Mouse (Mus musculus): ENCODE data around the gene Crnkl1. TPM values are rescaled to one million over a fixed set of nuclear protein-coding genes. Genes with fewer than 3 reads are reported as not detected.

Gene Crnkl1
- total RNA-seq (2021) = 10 to 100 TPM; 19.1 to 23.3 TPM

DNA sequence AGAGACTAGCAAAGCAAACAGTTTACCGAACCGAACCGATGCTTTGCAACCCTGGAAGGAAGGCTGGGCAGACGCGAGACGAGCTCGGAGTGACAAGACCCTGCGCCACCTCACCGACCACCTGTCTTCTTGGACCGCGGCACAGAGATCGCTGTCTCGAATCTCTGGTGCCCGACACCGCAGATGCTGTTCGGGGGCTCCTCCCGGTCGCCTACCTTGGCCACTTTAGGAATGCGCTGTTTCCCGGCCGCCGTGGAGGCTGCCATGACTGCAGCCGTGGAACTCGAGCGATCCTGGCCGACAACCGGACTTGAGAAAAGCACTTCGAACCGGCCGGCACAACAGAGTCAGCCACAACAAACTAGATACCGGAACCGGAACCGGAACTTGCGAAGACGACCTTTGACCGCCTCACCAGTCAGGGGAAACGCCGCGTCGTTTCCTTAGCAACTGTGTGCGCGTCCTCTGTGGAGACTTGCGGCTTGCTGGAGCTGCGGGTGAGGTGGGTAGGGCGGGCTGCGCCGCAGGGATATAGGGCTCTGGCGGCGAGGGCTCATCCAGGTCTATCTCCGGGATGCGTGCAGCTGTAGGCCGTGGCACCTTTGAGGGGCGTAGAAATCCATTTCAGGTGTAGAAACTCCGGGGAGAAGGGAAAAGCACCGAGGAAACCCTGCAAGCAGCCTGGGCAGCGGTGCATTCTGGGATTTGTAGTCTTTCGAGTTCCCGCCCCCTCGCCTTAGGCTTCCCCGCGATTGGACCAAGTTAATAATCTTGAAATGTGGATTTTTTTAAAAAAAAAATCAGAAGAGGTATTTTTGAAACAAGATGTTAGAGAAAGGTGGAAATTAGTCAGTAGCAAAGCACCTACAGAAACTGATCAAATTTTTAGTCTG lies at the start of gene Crnkl1, which contains the start of gene Cfap61:
Crnkl1 (minus strand) TSS at position 676 of the 893 bp plus-strand sequence.
Cfap61 (plus strand) TSS at position 446 of the 893 bp plus-strand sequence.
- intact Hi-C loops (cut with DNase I) = no loop called here
- DNase-seq (ENCODE audit: low spot score in 2 of 2) = peak; percentile 94 to 96

DNA sequence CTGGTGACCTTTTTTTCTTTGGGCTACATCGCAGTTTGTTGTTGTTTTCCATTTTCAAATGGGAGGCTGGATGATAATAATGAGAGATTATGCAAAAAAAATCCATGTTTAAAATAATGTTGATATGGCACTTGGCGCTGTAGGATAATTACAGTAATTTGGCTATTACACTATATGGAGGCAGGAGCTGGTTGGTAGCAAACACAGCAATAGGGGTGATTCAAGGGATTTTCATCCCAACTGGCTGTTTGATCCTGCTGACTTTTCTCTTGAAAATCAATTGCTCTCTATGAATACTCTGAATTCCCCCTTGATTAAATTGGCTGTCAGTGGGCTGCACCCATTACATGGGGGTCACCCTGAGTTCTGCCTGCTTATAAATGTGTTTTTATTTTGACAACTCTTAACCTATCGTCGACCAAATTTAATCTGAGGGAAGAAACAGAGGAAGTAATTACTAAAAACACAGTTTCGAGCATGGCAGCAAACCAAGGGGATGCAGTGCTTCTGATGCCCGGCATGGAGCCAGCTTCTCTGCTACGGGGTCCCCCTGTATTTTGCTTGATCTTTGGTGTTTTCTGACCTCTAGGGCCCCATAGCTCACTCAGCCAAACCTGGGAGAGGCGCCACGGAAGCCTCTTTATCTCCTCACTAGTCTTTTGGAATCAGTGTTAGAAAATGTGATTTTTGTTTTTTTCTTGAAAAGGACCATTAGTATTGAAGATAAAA lies 47.7 kb upstream of the Crnkl1 start:
- intact Hi-C loops (cut with DNase I) = no loop called here
- no peak for DNase-seq (ENCODE audit: low spot score in 2 of 2)

DNA sequence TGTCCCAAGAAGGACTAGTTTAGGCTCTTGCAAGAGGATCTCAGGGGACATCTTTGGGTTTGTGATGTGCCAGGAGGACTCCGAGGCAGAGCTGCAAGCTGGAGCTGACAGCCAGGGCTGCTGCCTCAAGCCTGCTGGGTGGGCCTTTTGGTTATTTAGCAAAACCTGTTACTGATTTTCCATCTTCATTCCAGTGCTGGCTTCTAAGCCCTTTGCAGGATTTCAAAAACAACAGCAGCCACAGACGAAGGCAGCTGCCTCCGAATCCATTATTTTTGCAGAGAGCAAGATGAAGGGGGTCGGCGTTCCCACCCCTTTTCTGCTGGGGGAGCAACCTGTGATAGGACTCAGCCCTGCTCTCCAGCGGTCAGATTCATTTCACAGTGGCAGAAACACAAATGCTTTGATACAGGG lies 46.9 kb upstream of the Crnkl1 start:
- DNase-seq (ENCODE audit: low spot score in 2 of 2) = no peak
- intact Hi-C loops (cut with DNase I) = no loop called here

DNA sequence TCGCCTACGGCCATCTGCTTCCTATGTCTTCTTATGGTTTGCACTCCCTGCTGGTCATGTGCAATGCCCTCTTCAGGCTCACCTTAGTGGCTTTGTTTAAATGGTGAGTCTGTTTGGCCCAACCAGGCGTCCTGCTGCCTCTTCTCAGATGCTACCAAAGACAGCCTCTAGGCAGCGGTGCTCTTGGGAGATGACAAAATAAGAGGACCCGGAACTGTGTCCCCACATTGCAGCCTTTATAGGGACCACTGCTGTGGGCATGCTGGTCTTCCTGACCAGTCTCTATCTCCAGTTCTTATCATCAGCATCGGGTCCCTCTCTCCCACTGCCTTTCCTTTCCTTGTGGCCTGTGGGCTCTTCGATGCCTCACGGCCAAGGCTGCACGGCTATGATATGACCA lies 46.1 kb upstream of the Crnkl1 start:
- intact Hi-C loops (cut with DNase I) = no loop called here
- no peak for DNase-seq (ENCODE audit: low spot score in 2 of 2)

DNA sequence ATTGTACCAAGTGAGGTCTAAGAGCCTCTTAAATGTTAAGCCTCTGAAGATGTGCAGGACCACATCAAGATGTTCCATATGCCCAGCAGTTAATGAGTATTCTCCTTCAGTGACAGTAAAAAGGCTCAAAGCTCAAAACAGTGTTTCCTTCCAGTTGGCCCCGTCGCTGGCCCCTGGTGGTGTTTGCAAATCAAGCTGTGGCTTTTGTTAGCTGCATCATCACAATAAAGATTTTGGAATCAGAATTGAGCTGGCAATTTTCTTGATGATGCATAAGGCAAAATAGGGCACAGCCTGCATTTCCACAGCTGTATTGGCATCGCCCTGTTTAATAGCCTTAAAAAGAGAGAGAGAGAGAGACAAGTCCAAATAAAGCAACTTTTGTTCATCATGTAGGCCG lies 44.8 kb upstream of the Crnkl1 start:
- intact Hi-C loops (cut with DNase I) = no loop called here
- DNase-seq (ENCODE audit: low spot score in 2 of 2) = no peak

DNA sequence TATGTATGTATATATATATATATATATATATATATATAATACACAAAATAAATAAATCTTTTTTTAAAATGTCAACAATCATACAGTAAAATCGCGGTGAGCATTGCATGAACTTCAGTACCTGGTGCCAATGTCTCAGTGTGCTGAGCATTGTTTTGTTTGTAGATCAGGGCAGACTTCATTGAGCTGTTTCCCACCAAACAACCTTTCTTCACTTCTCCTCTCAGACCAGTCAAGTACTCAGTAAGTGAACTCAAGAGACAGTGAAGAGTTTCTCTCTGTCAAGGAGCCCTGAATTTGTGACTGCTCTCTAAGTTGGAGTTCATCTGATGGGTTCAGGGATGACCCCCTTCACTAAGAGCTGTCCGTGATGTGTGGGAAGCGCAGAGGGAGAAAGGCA lies 37.8 kb upstream of the Crnkl1 start:
- intact Hi-C loops (cut with DNase I) = no loop called here
- no peak for DNase-seq (ENCODE audit: low spot score in 2 of 2)

DNA sequence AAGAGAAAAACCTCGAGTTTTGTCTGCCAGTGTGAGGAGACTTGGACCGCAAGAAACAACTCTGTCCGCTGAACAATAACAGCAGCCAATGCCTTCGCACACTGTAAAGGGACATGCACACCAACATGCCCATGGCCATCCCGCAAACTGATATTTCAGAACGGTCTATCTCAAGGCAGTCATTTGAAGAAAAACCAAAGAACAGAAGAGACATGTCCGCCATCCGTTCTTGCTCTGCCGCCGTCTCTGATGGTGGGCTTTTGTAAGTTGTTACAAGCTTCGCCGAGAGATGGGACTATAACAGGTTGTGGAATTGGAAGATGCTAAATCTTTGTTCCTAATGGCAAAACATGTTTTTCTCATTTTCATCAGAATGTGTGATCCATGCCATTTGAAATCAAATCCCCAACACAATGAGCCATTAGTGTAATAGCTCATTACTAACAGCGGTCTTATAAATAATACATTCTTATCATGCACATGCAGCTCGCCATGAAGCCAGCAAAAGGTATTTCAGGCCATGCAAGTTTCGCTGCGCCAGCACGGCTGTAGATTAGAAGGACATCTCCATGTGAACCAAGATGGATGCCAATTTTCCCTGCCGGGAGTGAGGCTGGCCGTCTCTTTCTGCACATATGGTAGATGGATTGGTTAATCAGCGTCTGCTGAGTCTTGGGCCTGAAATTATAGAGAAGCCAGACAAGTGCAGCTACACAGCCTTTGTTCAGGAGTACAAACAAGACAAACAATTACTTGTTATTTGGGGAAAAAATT lies 36.6 kb upstream of the Crnkl1 start:
- intact Hi-C loops (cut with DNase I) = no loop called here
- DNase-seq (ENCODE audit: low spot score in 2 of 2) = no peak

DNA sequence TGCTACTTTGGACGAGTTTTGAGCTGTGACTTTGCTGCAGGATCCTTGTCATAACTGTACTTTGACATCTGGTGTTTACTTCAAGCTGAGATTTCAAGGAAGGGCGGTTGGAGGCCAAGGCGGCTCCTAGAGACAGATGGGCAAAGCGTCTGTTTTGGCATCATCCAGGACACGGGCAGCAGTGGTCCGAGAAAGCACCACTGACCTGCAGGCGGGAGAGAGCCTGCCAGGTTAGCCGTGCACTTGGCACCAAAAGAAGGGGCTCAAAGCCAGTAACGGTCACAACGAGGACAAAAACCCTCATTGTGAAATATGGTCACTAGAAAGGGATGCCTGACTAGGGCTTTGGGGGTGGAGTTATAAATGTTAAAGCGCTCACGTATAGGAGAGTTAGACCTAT lies 35.9 kb upstream of the Crnkl1 start:
- no peak for DNase-seq (ENCODE audit: low spot score in 2 of 2)
- intact Hi-C loops (cut with DNase I) = no loop called here

DNA sequence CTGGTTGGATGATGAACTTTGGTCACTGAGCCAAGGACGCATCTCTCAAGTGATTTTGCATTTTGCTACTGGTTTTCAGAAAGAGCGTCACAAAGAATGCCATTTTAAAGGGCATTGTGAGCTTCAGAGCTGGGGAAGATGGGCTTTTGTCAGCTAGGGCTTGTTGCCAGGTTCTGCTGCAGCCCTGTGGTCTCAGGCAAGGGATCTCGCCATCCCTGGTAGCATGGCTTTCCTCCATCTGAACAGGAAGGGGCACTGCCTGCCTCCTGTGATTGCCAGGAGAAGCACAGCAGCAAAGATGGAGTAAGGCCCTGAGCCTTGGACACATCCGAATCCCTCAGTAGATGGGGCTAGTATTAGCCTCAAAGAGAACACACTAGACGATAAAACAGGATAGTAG lies 27.0 kb upstream of the Crnkl1 start:
- intact Hi-C loops (cut with DNase I) = no loop called here
- no peak for DNase-seq (ENCODE audit: low spot score in 2 of 2)

DNA sequence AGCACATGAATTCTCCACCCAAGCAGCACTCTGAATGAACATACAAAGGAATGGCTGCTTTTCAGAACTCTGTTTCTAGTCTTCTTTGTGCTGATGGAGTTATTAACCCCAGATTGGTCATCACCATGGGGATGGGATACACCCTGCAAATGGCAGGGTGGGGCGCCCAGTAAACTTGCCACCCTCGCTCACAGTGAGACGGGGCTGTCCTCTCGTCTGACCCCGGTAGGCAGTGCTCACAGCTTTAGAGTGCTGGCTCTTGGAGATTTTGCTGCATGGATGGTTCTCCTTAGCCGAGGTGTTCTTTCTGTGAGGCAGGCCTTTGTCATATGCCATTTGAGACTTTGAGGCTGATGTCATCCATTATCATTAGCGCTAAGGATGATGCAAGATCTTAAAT lies 23.7 kb upstream of the Crnkl1 start:
- no peak for DNase-seq (ENCODE audit: low spot score in 2 of 2)
- intact Hi-C loops (cut with DNase I) = loop anchor here (5.0 to 10.0 kb wide), 2 partner anchors 264 to 426 kb away; partner anchors contain the start of gene Insm1

DNA sequence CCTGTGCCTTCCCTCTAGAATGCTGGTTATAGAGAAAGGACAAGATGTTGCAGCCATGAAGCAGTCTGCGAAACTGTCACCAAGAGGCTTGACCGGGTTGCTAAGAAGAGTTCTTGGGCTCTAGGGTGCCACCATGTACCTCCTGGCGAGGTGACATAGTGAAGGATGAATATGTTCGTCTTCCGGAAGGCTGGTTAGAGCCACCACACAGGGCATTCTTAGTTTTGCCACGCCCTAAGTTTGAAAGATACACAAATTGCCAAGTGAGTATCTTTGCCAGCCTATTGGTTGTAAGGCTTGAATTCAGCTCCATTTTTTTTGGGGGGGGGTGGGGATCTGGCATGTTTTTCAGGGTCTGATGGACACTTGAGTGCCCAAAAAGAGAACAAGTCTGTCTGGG lies 23.3 kb upstream of the Crnkl1 start:
- intact Hi-C loops (cut with DNase I) = loop anchor here (5.0 to 10.0 kb wide), 2 partner anchors 264 to 427 kb away; partner anchors contain the start of gene Insm1
- DNase-seq (ENCODE audit: low spot score in 2 of 2) = no peak

DNA sequence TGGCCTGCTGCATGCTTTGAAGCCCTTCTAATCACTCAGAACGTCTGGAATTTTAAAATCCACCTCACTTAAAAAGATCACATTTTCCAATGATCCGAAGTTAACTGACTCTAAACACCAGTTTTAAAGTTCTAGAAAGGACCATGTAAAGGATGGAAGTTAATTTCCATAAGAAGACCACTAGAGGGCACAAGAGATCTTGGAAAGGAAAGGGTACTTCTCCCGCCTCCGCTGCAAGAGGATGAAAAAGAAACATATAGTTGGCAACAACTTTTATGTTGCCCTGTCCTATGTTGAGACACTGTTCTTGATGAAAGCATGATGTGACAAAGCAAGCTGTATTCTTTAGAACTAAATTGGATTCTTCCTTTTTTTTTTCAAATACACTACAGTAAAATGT lies 22.6 kb upstream of the Crnkl1 start:
- intact Hi-C loops (cut with DNase I) = loop anchor here (1.0 to 10.0 kb wide), 3 partner anchors 265 to 458 kb away; partner anchors contain the start of gene Insm1
- DNase-seq (ENCODE audit: low spot score in 2 of 2) = no peak

DNA sequence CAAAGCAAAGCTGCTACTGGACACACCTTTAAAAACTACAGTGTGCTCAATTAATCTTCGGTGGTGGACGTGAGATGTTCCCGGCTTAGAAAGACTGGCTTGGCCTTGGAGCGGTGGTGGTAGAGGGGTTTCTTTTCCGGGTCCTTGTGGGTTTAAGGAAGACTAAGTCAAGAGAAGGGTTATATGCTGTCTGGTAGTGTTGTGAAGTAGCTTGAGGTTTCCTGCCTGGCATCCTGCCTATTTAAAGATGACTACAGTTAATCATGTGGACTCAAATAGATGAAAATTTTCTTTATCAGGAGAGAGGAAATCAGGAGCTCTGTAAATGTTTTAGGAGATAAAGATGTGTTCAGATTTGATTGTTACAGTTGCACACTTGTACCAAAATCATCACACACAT lies 21.5 kb upstream of the Crnkl1 start:
- intact Hi-C loops (cut with DNase I) = loop anchor here (5.0 to 10.0 kb wide), 2 partner anchors 266 to 428 kb away; partner anchors contain the start of gene Insm1
- DNase-seq (ENCODE audit: low spot score in 2 of 2) = no peak

DNA sequence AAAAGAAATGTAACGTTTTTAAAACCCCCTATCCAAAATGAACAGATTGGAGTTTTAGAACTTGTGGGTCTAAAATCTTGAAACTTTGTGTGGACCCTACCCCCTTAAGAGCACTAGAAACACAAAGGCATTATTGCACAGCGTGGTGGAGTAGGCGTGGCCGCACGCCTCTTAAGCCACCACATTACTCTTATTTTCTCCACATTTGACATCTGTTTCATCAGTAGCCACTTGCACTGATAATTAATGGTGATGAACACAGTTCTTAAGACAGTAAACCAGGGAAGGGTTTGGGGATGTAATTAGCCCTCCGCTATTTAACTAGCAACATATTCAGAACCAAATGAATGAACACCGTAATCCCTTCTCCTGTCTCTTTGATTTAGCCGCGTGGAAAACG lies 21.0 kb upstream of the Crnkl1 start:
- no peak for DNase-seq (ENCODE audit: low spot score in 2 of 2)
- intact Hi-C loops (cut with DNase I) = loop anchor here (5.0 to 10.0 kb wide), 2 partner anchors 266 to 429 kb away; partner anchors contain the start of gene Insm1

DNA sequence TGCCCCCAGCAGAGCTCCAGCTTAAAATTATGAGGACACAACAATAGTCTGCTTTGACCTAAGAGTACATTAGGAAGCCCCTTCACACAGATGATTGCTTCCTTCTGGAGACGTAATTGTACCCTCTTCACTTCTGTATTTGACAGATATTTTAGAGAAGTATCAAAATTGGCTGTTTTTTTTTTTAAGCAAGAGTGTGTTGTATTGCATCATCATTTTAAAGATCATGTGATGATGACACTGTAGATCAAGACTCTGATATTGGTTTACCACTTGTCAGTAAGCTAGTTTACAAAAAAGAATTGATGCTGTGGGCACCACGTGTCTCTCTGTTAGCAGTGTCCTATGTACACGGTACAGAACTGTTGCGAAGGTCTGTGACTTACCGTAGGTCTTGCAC lies 17.9 kb upstream of the Crnkl1 start:
- DNase-seq (ENCODE audit: low spot score in 2 of 2) = no peak
- intact Hi-C loops (cut with DNase I) = loop anchor here (10.0 kb wide), 1 partner anchor 432 kb away; no protein-coding TSS in a partner anchor

DNA sequence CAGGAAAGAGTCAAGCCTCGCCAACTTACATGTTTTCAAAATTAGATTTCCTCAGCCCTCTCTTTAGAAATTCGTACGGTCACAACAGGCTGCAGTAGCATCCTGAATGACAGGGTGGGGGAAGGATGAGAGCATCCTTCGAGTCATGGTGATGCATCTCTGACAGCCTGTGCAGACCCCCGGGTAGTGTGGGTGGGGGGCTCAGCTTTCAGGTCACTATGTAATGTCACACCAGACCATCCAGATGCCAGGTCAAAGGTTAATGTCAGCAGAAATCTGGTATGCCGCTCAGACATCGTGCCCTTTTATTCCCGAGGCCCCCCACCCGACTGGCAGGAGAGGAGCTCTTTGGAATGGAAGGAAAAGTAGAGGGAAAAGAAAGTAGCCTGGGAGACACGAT lies 15.4 kb upstream of the Crnkl1 start:
- intact Hi-C loops (cut with DNase I) = loop anchor here (10.0 kb wide), 1 partner anchor 435 kb away; no protein-coding TSS in a partner anchor
- DNase-seq (ENCODE audit: low spot score in 2 of 2) = no peak

DNA sequence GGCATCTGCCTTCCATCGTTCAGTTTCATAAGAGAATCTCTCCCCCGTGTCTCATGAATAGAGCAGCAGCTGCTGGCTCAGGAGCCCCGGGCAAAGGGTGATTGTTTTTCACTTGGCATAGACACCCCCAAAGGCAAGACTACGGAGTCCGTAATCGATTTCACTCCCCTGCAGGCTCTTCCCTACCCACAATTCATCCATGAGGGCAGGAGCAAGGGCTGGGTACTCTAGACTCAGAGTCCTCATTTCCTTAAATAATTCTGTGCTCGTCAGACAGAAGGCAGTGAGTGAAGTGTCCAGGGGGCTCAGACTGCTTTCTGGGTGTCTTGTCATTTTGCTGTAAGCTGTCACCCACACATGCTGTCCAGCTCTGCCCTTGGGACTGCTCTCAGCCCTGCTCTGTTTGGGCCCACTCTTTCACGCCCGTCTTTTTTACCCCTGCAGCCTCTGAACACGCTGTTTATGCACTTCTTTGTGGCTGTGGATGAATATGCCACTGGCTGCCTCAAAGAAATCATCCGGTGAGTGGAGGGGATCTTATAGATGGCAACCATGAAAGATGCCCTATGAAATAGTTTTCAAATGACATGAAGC lies 14.8 kb upstream of the Crnkl1 start:
- intact Hi-C loops (cut with DNase I) = loop anchor here (10.0 kb wide), 1 partner anchor 435 kb away; no protein-coding TSS in a partner anchor
- DNase-seq (ENCODE audit: low spot score in 2 of 2) = no peak

DNA sequence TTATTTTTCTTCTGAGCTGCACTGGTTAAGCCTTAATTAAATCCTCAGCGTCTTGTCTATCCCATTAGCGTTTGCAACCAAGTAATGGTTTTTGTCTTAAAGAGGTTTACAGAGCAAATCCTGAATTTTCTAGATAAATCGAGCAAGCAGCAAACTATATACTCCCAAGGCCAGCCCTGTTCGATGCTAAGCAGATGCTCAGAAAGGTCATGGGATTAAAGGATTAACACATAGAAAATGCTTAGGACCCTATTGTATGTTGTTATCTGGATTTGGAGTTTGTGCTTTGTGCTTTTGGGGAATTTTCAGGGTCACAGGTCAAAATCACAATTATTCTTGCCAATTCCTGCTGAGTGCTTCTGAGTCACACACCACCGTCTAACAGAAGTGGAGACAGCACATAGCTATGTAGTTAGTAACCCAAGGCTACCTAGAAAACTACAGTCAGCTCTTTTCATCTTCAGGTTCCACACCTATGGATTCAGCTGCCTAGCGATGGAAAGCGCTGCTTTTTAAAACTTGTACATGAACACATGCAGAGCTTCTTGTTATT lies 13.7 kb upstream of the Crnkl1 start:
- DNase-seq (ENCODE audit: low spot score in 2 of 2) = no peak
- intact Hi-C loops (cut with DNase I) = no loop called here

DNA sequence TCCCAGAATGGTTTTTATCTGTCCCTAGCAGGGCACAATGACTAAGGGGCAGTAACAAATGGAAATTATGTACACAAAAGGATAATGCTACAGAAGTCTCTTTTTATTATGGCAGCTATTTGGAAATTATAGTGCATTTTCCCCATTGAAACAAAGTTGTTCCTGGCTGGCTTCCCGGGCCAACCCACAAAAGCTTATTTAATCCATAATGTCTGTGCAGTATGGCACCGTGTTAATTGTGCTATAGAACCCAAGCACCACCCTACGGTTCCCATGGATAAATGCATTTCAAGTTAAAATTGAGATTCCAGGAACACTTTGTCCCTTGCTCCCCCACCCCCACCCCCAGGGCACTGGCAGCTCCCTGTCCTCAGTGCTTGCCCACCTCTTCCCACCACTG lies 9.5 kb upstream of the Crnkl1 start:
- intact Hi-C loops (cut with DNase I) = no loop called here
- DNase-seq (ENCODE audit: low spot score in 2 of 2) = peak in 1 of 2 experiments; percentile 18

Data from left cerebral cortex, postnatal 36 days (tissue).